In the genomic region with DNA sequence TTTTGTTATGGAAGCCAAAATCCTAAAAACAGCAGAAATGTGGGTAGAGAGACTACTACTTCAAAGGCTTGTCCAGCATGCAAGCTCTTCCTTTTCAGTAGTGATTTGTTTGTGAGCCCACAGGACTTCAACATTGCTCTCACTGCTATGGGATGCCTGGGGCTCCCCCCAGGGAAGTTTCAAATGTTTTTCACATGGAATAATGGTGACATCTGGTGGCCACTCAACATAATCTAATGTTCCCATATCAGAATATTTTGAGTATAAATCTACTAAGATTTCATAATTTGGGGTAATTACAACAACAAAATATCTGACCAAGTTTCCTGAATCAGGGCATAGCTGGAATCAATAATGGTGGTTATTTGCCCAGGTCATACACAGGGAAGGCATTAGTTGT, we compare ENCODE assay signal across 12 mouse cellular contexts.
DNase-seq lines count a peak whose midpoint lies in the region; ATAC-seq and TF ChIP-seq lines count a peak whose summit lies in the region.
"Had no signal": no experiment of that assay in that cellular context is flagged by ENCODE, and none has a peak within 500 bp of the region (broad histone marks: within the 10 kb centered on the region; RNA-seq: fewer than 3 reads in every experiment).

No protein-coding gene starts in this region.

- H3K9me3 ChIP-seq in kidney, postnatal 0 days (replicated peaks; ENCODE audit: low read length), result no peaks in the 10 kb centered on the region
- no peaks in the 10 kb centered on the region for H3K9me3 ChIP-seq in kidney, embryonic 14.5 days (ENCODE audit: control insufficient read depth, low read length)
- H3K9me3 ChIP-seq in midbrain, postnatal 0 days (ENCODE audit: low read length), result no peaks in the 10 kb centered on the region
- H3K9me3 ChIP-seq in midbrain, embryonic 16.5 days (replicated peaks; ENCODE audit: control insufficient read depth, low read length, poor library complexity, severe bottlenecking), result no peaks in the 10 kb centered on the region
- H3K9me3 ChIP-seq: embryonic facial prominence, embryonic 13.5 days; neural tube, embryonic 13.5 days had no signal

- H3K4me1 ChIP-seq in kidney, postnatal 0 days (replicated peaks; ENCODE audit: insufficient read depth, low read length), result no peaks in the 10 kb centered on the region
- no peaks in the 10 kb centered on the region for H3K4me1 ChIP-seq in kidney, embryonic 14.5 days (ENCODE audit: control insufficient read depth, insufficient read depth, low read length)
- H3K4me1 ChIP-seq in midbrain, postnatal 0 days (ENCODE audit: insufficient read depth, low read length), result no peaks in the 10 kb centered on the region
- no peaks in the 10 kb centered on the region for H3K4me1 ChIP-seq in midbrain, embryonic 16.5 days (ENCODE audit: control insufficient read depth, insufficient read depth, low read length)
- H3K4me1 ChIP-seq: embryonic facial prominence, embryonic 13.5 days; neural tube, embryonic 13.5 days had no signal

- DNase-seq in adrenal gland, postnatal 10 days, result peak; percentile 16
- no peak for DNase-seq in adrenal gland, postnatal 4 days (ENCODE audit: low spot score in 2 of 2)
- DNase-seq in kidney, postnatal 0 days (ENCODE audit: low spot score), result peak; percentile 43
- DNase-seq in midbrain, postnatal 0 days (ENCODE audit: low spot score), result peak; percentile 53
- DNase-seq in retina, postnatal 1 day, result peak; percentile 16
- no peak for DNase-seq in cerebellum, adult 8-10 months
- DNase-seq: adrenal gland, postnatal 25 days; kidney, postnatal 36 days had no signal

- H3K27me3 ChIP-seq in kidney, postnatal 0 days (ENCODE audit: insufficient read depth, low read length), result no peaks in the 10 kb centered on the region
- H3K27me3 ChIP-seq in kidney, embryonic 14.5 days (ENCODE audit: control insufficient read depth, insufficient read depth, low read length), result no peaks in the 10 kb centered on the region
- no peaks in the 10 kb centered on the region for H3K27me3 ChIP-seq in midbrain, postnatal 0 days (ENCODE audit: insufficient read depth, low read length)
- no peaks in the 10 kb centered on the region for H3K27me3 ChIP-seq in midbrain, embryonic 16.5 days (ENCODE audit: control insufficient read depth, insufficient read depth, low read depth, low read length)
- H3K27me3 ChIP-seq: embryonic facial prominence, embryonic 13.5 days; neural tube, embryonic 13.5 days had no signal

- no peak overlapping the region for H3K4me2 ChIP-seq in kidney, postnatal 0 days (ENCODE audit: low read length)
- no peak overlapping the region for H3K4me2 ChIP-seq in kidney, embryonic 14.5 days (replicated peaks; ENCODE audit: low read depth, low read length)
- no peak overlapping the region for H3K4me2 ChIP-seq in midbrain, postnatal 0 days (ENCODE audit: low read depth, low read length, poor library complexity, severe bottlenecking)
- no peak overlapping the region for H3K4me2 ChIP-seq in midbrain, embryonic 16.5 days (ENCODE audit: low read length)
- H3K4me2 ChIP-seq: embryonic facial prominence, embryonic 13.5 days; neural tube, embryonic 13.5 days had no signal

- no peak overlapping the region for H3K27ac ChIP-seq in kidney, postnatal 0 days
- H3K27ac ChIP-seq in kidney, embryonic 14.5 days (ENCODE audit: low read depth, low read length), result no peak overlapping the region
- no peak overlapping the region for H3K27ac ChIP-seq in midbrain, postnatal 0 days (ENCODE audit: low read depth, low read length)
- no peak overlapping the region for H3K27ac ChIP-seq in midbrain, embryonic 16.5 days (ENCODE audit: low read length)
- H3K27ac ChIP-seq: embryonic facial prominence, embryonic 13.5 days; neural tube, embryonic 13.5 days had no signal

- H3K36me3 ChIP-seq in kidney, postnatal 0 days (ENCODE audit: insufficient read depth, low read length), result no peaks in the 10 kb centered on the region
- no peaks in the 10 kb centered on the region for H3K36me3 ChIP-seq in kidney, embryonic 14.5 days (ENCODE audit: control insufficient read depth, insufficient read depth, low read length)
- H3K36me3 ChIP-seq in midbrain, postnatal 0 days (ENCODE audit: insufficient read depth, low read length), result no peaks in the 10 kb centered on the region
- no peaks in the 10 kb centered on the region for H3K36me3 ChIP-seq in midbrain, embryonic 16.5 days (ENCODE audit: control insufficient read depth, insufficient read depth, low read length)
- H3K36me3 ChIP-seq: embryonic facial prominence, embryonic 13.5 days; neural tube, embryonic 13.5 days had no signal

- no peak overlapping the region for H3K4me3 ChIP-seq in kidney, postnatal 0 days (replicated peaks; ENCODE audit: low read depth, low read length)
- no peak overlapping the region for H3K4me3 ChIP-seq in kidney, embryonic 14.5 days (ENCODE audit: low read length)
- no peak overlapping the region for H3K4me3 ChIP-seq in midbrain, postnatal 0 days (ENCODE audit: low read depth, low read length)
- H3K4me3 ChIP-seq in midbrain, embryonic 16.5 days (ENCODE audit: low read depth, low read length), result no peak overlapping the region
- H3K4me3 ChIP-seq: embryonic facial prominence, embryonic 13.5 days; neural tube, embryonic 13.5 days had no signal

- no peak for ATAC-seq in kidney, postnatal 0 days (replicated peaks; ENCODE audit: low FRiP score, low read depth)
- no peak for ATAC-seq in kidney, embryonic 14.5 days (ENCODE audit: low FRiP score, low TSS enrichment)
- no peak for ATAC-seq in midbrain, postnatal 0 days (ENCODE audit: low FRiP score)
- ATAC-seq in midbrain, embryonic 16.5 days, result no peak

- no peak overlapping the region for H3K9ac ChIP-seq in kidney, postnatal 0 days (ENCODE audit: low read depth, low read length)
- H3K9ac ChIP-seq in kidney, embryonic 14.5 days (ENCODE audit: low read depth, low read length), result no peak overlapping the region
- no peak overlapping the region for H3K9ac ChIP-seq in midbrain, postnatal 0 days (replicated peaks; ENCODE audit: low read length, poor library complexity, severe bottlenecking)
- no peak overlapping the region for H3K9ac ChIP-seq in midbrain, embryonic 16.5 days (ENCODE audit: low read depth, low read length)
- H3K9ac ChIP-seq: embryonic facial prominence, embryonic 13.5 days; neural tube, embryonic 13.5 days had no signal

- peak; percentile 64 for TF ChIP-seq CTCF in kidney, postnatal 0 days (IDR thresholded peaks at IDR 0.05; ENCODE audit: low read depth)
- TF ChIP-seq CTCF in midbrain, postnatal 0 days (IDR thresholded peaks at IDR 0.05), result peak; percentile 69

Comparison
In these comparisons a context has a peak if more than half of its experiments do, and no peak if none do; other contexts are left out.
1. DNase-seq: peak in adrenal gland, postnatal 10 days (single experiment), kidney, postnatal 0 days (single experiment), midbrain, postnatal 0 days (single experiment) and retina, postnatal 1 day (single experiment); none in adrenal gland, postnatal 4 days (0 of 2) and cerebellum, adult 8-10 months (single experiment).